Mouse (Mus musculus): ENCODE data around the gene Lrmda.

Gene Lrmda

GRCm38 (mm10) chr14:22609261-22610245, 590.0 kb downstream of the Lrmda start:
- DNase-seq = no peak

GRCm38 (mm10) chr14:22611011-22611410, 591.5 kb downstream of the Lrmda start:
- DNase-seq = no peak

GRCm38 (mm10) chr14:22620191-22620590, 600.7 kb downstream of the Lrmda start:
- DNase-seq = no peak

GRCm38 (mm10) chr14:22621941-22622340, 602.4 kb downstream of the Lrmda start:
- no peak for DNase-seq

GRCm38 (mm10) chr14:22627105-22627829, 607.8 kb downstream of the Lrmda start:
- no peak for DNase-seq

GRCm38 (mm10) chr14:22630361-22630867, 610.9 kb downstream of the Lrmda start:
- no peak for DNase-seq

DNA sequence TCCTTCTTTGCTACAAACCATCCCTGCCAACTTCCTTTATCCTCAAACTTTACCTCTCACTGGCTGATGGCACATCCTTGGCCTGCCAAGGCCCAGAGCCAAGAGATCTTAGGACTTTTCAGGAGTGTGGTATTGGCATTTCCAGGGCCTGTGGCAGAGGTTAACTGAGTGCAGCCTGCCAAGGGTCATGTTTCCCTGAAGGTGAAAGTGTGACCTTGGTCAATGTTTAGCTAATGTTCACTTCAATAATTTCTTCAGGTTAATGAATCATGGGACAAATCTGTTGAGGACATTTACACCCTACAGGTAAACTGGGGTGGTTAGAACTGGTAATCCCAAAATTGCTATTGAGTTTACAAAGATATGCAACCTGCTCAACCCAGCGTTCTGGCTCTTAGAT, 614.1 kb downstream of the Lrmda start:
- DNase-seq = no peak

DNA sequence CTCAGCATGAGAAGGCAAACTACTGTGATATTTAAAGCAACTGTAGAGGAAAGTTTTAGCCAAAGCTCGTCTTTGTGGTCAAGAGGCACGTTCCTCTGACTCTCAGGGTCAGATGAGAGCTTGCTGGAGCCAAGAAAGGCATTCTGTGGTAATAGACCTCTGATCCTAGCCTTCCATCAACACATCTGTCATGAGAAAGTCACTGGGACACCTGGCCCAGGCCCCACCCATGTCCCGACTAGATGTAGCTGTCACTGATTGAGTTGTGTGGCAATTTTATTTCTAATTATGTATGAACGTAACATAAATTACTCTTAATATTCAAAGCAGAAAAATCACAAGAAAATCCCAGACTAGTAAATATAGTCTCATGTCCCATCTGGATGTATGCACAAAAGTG, 624.0 kb downstream of the Lrmda start:
- DNase-seq = no peak

DNA sequence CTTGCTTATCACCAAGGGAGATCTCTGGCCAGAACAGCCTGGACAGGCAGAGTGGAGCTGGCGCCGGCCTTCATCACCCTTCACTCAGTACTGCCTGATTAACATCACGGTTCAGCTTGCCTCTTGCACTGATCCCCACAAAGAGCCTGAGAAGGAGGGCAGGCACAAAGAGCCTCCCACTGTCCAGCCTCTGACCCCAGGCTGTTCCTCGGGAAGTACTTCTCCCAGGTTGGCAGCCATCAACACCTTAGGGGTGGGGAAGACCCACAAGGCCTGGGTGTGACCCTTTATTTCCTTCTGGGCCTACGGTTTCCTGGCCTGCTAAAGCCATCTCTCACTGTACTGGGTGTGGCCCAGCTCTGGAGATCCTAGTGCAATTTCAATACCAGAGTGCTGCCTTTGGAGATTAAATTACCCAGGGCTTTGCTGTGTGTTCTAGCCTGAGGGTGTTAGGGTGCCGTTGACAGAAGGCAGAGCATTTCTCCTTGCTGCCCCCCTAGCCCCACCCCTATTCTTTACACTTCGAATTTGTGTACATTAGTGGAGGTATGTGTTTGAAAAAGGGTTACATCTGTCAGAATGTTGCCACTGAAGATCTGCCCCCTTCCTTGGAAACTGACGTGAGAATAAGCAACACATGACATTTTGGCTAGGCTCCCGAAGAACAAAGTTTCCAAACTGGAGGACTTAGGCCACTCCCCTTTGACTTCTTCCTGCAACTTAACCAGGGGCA, 628.5 kb downstream of the Lrmda start:
- no peak for DNase-seq

DNA sequence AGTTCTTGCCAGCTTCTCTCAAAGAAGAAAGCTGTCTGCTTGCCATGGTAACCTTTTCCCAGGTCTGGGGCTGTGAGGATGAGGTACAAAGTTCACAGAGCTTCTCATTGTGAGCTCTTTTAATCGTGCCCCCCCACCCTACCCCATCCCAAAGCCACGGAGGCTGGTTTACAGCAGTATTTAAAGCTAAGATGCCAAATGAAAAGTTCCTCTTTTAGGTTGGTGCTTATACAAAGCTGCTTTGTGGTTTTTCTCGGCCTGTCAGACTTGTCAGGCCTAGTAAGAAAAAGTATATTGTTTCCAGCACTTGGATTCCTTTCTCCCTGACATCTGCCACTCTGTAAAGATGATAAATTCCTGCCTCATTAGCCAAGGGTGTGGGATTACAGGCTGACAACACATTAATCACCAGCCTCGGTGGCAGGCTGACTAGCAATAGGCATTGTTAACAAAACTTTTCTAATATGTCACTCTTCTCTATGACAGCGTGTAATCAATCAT, 629.9 kb downstream of the Lrmda start:
- no peak for DNase-seq

DNA sequence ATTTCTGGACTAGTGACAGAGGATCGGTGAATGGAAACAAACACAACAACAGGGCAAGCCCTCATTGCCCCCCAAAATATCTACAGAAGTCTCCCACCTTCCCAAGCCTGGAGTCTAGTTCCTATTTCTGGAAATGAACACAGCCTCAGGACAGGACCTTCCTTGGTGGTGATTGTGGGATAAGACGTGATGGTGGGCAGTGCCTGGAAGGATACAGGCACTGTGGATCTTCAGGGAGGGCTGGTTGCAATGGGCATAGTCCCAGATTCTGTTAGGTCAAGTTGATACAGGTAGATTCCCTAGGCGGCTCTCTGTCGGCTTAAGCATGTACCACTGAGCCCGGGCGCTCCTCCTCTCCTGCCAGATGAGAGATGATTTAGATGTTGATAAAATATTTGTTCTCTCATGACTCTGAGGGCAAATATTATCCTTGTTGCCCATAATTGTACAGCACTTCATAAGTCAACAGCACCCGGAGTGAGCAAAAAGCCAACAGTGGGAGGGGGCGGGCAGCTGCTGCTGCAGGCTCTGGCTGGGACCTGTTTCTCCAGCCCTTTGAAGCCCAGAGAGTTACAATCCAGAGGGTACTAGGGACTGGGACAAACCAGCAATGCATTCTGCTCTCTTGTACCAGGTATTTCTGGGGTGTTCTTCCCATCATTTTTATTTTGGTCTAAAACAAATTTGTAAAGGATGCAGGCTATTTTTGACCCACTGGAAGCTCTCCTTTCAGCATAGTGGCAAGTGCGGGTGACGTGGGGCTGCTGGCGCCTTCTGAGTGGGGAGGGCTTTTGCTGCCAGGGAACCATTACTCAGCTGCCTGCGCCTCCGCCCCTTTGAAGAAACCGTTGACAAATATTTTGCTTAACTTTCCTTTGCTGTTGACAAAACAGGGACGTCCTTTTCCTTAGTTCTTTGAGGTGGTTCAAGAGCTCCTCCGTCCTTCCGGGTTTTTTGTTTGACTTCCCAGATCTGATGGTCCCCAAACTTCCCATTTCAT, 630.8 kb downstream of the Lrmda start:
- no peak for DNase-seq

GRCm38 (mm10) chr14:22651131-22651952, 631.8 kb downstream of the Lrmda start:
- no peak for DNase-seq

DNA sequence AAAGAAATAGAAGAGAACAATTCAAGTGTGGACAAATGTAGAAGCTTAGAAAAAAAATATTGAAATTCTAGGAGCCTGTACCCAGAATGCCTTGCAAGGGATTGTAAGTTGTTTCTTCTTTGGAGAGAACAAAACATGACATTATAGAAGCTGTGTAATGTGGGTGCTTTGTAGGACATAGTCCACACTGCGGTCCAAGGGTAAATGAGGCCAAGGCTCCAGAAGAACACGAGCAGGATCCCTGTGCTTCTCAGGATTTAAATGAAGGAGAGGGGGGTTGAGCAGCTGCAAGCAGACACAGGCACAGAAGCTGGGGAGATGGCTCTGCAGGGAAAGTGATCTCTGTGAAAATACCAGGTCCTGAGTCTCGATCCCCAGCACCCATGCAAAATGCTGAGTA, 643.0 kb downstream of the Lrmda start:
- DNase-seq = no peak

DNA sequence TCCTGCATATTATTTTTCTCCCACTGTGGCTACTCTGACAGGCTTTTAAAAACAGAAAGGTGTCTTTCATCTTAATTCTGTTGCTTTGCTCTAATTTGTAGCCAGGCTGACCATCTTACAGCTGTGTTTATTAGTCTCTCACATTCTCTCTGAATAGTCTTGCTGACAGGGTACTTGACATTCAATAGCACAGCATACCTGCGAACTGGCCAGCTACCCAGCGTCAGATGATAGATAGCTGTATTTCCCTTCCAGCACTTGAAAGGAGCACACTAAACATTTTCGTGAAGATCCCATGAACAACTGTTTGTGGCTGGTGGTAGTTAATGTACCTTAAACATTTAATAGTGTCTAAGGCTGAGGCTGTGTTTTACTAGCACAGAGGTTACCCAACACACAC, 646.9 kb downstream of the Lrmda start:
- DNase-seq = no peak

DNA sequence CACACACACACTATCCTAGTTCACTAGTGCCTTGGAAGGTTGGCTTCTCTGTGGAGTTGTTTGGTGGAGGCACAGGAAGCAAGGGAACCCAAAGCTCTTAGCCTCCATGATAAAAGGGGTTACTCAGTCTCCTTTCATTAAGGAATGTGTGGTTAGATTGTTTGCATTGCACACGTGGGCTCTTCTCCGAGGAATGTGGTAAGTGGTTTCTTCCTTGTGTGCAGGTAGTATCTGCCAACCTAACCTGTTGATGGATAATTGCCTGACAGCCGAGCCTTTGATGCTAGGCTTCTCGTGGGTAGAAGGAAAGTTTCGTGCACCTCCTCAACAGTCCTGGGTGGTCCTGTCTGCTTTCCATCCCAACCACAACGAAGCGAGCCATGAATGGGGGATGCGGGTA, 648.8 kb downstream of the Lrmda start:
- no peak for DNase-seq

DNA sequence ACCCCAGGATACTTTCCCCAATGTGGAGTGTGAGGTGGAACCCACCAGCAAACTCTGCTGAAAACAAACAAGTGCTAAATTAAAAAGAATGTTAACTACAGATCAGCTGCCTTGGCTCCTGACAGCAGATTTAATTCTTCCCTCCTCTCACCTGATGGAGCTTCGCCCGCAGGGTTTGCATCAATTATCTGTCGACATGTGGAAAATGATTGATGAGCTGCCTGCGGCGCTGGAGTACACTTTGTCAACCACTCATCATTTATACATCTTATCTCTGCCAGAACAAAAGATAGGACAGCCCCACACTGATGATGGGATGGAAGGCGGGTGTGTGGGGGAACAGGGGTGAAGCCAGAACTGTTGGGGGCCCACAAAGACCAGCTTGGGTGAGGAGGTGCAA, 649.2 kb downstream of the Lrmda start:
- DNase-seq = no peak

GRCm38 (mm10) chr14:22673581-22673980, 654.1 kb downstream of the Lrmda start:
- DNase-seq = no peak

DNA sequence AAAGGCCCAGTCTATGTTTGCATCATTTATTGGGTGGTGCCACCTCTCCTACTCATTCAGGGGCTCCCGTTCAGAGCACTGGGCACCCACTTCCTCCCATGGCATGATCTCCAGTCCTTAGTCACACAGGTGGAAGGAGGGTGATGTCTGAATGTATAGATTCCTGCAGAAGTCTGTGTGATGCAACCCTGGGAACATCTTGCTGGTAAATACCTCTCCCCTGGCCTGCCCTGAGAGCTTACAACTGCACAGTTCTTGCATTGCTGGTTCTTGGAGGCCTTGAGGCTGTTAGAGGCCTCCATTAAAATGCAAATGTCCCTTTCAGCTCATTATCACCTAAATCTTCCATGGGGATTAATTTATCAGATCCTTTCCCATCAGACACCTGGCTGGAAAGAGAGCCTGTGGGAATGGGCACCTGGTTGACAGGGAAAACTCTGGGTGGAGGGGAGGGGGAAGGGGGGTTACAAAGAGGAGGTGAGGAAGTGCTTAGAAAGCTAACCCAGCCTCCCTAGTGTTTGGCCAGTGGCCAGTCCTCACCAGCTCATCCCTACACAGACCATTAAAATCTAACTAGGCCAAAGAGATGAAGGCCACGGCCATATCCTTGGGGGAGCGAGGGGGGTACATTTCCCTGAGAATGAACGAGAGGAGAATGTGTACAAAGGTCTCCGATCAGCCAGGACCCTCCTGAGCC, 659.6 kb downstream of the Lrmda start:
- no peak for DNase-seq

DNA sequence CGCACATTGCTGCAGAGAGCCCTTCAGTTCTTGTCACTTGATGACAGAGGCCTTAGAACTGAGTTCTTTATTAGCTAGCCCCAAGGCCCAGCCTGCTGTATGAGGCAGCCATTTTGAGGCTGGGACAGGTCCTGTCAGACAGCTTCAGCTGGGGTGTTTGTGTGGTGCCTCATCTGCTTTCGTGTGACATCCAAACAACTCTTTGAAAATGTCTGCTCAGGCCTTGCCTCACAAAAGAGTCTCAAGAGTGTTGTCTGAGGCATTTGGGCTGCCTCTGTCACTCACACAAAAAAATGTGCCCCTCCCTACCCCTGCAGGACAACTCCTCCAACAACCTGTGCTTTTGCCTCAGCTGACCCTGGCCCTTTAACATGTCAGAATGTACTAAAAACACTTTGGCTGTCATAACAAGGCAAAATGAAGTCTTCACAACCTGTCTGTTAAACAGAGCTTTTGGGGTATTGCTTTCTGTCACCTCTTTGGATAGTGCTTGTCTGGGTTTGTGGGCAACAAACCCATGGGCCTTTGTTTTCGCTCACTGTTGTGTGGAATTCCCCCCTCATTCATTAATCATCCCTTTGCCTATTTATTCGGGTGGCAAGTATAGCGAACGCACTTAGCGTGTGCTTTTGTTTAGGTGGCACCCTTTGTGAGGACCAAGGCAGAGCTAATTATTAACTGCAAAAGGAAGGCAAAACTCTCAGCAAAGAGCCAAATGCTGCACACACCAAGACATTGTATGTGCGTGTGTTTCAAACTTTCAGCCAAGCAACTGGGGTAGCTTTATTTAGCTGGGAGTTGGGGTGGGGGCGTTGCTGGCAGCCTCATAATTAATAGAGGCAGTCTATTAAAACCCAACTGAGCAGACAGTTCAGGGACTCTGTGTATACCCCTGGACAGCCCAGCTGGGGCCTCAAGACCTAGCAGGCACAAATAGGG, 660.5 kb downstream of the Lrmda start:
- no peak for DNase-seq

Measured in cerebellum, adult 9-10 months (tissue).